Mouse (Mus musculus) gonadal fat pad, adult 2 months (tissue): ENCODE data around the gene Gja10. TPM values are rescaled to one million over a fixed set of nuclear protein-coding genes. Genes with fewer than 3 reads are reported as not detected.

Experiments used
- DNase-seq: peaks from one replicate; pipeline ENCODE4 v3.0.0-alpha.2; 2012; ENCODE audit warnings: low read depth
- polyA plus RNA-seq: library from polyadenylated mRNA; depleted of rRNA; stranded (reverse); fragments of >200 nt; gene quantifications from 2 replicates; pipeline ENCODE4 v1.2.3, GENCODE M21; 2012; rRNA removed

The Gja10 gene
- polyA plus RNA-seq, 1 experiment: not detected

GRCm38 (mm10) chr4:32561555-32562095 is 40.9 kb downstream of the Gja10 start:
- no peak for DNase-seq

DNA sequence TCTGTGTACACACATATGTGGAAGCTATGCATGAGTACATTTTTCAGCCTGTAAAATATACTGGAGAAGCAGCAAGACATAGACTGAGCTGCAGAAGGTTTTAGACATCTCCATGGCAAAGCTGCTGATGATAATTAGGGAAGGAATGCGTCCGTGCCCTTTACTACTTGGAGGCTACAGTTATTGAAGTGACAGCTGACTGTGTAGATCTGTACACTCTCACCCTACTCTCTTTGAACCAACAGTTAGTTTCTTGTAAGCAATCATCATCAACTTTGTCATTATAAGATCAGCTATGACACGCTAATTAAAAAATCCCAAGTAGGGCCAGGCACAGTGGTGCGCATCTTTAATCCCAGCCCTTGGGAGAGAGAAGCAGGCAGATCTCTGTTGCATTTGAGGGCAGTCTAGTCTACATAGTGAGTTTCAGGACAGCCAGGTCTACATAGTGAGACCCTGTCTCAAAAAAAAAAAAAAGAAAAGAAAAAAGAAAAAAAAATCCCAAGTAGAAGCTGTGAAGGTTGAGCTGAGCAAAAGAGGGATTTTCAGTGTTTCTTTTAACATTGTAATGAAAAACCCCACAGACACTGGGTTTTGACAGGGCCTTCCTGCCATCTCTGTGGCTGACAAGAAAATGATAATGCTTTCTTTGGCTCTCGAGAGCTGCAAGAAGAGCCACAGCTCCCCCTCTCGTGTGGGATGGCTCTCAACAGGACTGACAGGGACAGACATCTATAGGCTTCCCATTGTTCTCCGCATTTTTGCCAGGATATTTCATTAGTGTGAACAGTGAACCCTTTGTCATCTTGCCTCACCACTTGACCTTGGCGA is 41.6 kb downstream of the Gja10 start:
- DNase-seq: no peak

GRCm38 (mm10) chr4:32560246-32560645 is 42.3 kb downstream of the Gja10 start:
- DNase-seq: no peak

DNA sequence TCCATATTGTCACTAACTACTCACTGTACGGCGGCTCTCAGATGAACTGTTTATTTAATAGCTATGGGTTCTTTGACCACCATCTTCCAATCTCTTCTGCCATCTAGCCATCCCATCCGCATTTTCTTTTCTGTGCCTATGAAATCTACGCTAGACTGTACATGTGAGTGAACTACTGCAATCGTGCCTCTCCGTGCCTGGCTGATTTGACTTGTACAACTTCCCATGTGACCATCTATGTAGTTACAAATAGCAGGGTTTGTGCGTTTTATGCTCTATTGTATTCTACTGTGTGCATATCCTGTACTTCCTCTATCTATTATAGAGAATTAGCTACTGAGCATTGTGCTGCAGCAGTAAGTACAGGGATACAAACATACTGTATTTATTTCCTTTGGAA is 47.1 kb downstream of the Gja10 start:
- DNase-seq: no peak

DNA sequence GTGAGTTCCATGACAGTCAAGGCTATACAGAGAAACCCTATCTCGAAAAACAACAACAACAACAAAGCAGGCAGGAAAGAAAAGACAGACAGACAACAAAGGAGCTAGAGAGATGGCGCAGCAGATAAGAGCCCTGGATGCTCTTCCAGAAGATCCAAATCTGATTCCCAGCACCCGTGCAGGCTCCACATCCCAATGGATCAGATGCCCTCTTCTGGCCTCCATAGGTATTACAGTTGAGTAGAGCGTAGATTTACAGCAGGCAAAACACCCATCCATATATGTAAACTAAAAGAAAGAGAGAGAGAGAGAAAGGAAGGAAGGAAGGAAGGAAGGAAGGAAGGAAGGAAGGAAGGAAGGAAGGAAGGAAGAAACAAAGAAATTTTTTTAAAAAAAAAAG is 51.2 kb downstream of the Gja10 start:
- no peak for DNase-seq

- no peak for DNase-seq
These were observed 53.4 kb downstream of the Gja10 start for GRCm38 (mm10) chr4:32549150-32549549.

Other genes with a start within 250 kb of the Gja10 start
- gene Casp8ap2, start 12.7 kb upstream of the Gja10 start, polyA plus RNA-seq: 1.2 and 2.3 TPM in 2 replicates
- gene Mdn1, start 54.4 kb upstream of the Gja10 start, polyA plus RNA-seq: 6.7 and 8.6 TPM in 2 replicates
- 15.0 and 23.7 TPM in 2 replicates for gene Lyrm2, start 197.5 kb upstream of the Gja10 start, polyA plus RNA-seq